Mouse (Mus musculus): ENCODE measurements around the gene Bspry. TPM values are rescaled to one million over a fixed set of nuclear protein-coding genes. Genes with fewer than 3 reads are reported as not detected.

The Bspry gene
- polyA plus RNA-seq, 1 experiment from 2014 or later: 1.0 TPM

DNA sequence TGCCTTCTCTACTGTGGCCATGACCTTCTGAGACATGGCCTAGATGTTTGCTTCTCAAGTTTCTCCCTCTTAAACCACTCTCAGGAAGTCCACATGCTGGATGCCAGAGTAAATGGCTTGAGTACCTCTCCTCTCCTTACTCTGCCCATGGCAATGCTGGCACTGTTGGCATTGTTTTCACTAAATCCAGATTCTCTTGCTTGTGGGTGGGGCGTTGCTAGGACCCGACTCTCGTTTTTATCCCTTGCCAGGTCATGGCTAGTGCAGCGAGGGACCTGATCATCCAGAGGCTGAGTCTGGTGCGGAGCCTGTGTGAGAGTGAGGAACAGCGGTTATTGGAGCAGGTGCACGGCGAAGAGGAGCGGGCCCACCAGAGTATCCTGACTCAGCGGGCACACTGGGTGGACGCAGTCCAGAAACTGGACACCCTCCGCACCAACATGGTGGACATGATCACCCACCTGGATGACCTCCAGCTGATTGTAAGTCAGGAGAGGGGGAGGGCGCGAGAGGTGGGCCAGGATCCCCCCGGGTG is 6.4 kb downstream of the Bspry start:
- 89% methylated on average over 15 of the region's 15 CpGs for WGBS

DNA sequence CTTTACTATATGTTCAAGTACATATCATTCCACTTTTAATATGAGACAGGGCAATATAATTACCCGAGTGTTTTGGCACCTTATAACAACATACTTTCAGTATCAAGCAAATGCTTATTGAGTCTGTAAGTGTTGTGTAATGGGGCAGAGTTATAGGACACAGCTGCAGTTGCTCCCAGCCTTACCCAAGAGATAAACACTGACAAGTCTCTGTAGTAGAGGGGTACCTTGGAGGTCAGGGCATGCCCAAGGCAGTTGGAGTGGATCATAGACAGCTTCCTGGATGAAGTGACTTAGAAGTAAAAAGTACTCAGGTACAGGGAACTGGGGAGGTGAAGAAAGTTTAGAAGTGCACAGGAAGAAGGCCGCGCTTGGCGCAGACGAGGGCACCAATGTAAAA is 7.3 kb downstream of the Bspry start:
- no peaks in the 10 kb centered on the region for H3K9me3 ChIP-seq
- H3K27me3 ChIP-seq (replicated peaks): no peaks in the 10 kb centered on the region
- H3K9ac ChIP-seq: no peak overlapping the region
- H3K4me3 ChIP-seq: no peak overlapping the region
- H3K4me2 ChIP-seq: no peak overlapping the region
- no peaks in the 10 kb centered on the region for H3K36me3 ChIP-seq (replicated peaks)
- no peaks in the 10 kb centered on the region for H3K4me1 ChIP-seq
- ATAC-seq (replicated peaks): no peak
- 96% methylated on average over 5 of the region's 5 CpGs for WGBS
- H3K27ac ChIP-seq: no peak overlapping the region

More for the DNA sequence above, 6.4 kb downstream of the Bspry start:
- H3K27me3 ChIP-seq (replicated peaks): no peaks in the 10 kb centered on the region
- H3K4me2 ChIP-seq: no peak overlapping the region
- no peak overlapping the region for H3K27ac ChIP-seq
- ATAC-seq (replicated peaks): no peak
- no peak overlapping the region for H3K9ac ChIP-seq
- H3K36me3 ChIP-seq (replicated peaks): no peaks in the 10 kb centered on the region
- no peaks in the 10 kb centered on the region for H3K9me3 ChIP-seq
- H3K4me3 ChIP-seq: no peak overlapping the region
- H3K4me1 ChIP-seq: no peaks in the 10 kb centered on the region

DNA sequence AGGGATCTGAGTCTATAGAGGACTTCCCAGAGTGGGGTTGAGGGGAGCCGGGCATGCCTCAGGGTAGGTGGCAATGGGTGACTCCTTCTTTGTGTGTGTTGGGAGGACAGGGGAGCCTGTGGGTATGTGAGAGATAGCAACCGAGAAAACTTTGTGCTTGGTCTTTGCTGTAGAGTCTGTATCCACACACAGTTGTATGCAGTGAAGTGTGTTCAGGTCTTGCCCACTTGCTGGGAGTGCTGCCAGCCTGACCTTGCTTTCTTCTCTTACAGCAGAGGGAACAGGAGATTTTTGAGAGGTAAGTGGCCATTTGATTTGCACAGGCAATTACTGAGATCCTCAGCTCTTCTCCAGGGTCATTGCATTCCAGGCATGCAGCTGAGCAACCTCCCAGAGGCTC is 8.1 kb downstream of the Bspry start:
- 88% methylated on average over 2 of the region's 2 CpGs for WGBS

DNA sequence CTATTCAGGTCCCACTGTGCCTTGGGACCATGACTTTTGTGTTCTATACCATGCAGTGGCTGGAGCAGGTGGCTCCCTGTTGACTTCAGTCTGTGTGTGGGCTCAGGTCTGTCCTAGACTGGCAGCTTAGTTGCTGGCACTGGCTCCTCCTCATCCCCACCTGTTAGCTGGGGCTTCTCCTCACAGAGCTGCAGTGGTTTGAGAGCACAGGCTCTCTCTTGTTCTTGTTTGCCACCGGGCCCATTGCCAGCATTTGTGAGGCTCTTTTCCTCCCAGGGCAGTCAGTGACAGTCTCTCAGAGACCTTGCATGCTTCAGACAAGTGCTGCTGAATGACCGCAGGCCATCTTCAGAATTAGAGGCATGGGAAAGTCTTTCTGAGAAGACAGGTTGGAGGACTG is 12.8 kb downstream of the Bspry start:
- 0 out of 2 replicates have a peak, but pooled peaks cover 2% of the 10 kb centered on the region for H3K36me3 ChIP-seq (replicated peaks)
- H3K4me3 ChIP-seq: no peak overlapping the region
- H3K27me3 ChIP-seq (replicated peaks): no peaks in the 10 kb centered on the region
- no peaks in the 10 kb centered on the region for H3K9me3 ChIP-seq
- no peaks in the 10 kb centered on the region for H3K4me1 ChIP-seq
- H3K4me2 ChIP-seq: no peak overlapping the region
- no peak overlapping the region for H3K27ac ChIP-seq
- ATAC-seq (replicated peaks): no peak
- 68% methylated on average over 2 of the region's 2 CpGs for WGBS
- no peak overlapping the region for H3K9ac ChIP-seq

More for the DNA sequence above, 8.1 kb downstream of the Bspry start:
- Histone ChIP-seq H3K9me3 (no peaks in the 10 kb centered on the region), H3K4me2 (no peak overlapping the region), H3K4me1 (no peaks in the 10 kb centered on the region), H3K27ac (no peak overlapping the region), H3K36me3 (replicated peaks) (no peaks in the 10 kb centered on the region), H3K4me3 (no peak overlapping the region), H3K9ac (no peak overlapping the region), H3K27me3 (replicated peaks) (no peaks in the 10 kb centered on the region)
- no peak for ATAC-seq (replicated peaks)

DNA sequence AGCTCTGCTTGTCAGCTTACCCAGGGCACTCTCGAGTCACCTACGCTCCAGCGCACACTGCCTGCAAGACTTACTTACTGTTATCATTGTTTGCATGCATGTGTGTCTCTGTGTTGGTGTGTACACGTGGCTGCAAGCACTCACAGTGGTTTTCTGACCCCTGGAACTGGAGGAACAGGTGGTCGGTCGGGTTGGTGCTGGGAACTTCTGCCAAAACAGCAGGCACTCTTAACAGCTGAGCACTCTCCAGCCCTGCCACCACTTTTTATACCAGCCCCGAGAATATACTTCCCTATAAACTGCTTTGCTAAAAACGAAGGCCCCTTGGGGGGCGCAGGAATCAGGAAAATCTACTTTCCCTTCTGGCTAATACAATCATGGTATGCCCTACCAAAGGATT is 14.4 kb downstream of the Bspry start:
- 66% methylated on average over 9 of the region's 9 CpGs for WGBS

DNA sequence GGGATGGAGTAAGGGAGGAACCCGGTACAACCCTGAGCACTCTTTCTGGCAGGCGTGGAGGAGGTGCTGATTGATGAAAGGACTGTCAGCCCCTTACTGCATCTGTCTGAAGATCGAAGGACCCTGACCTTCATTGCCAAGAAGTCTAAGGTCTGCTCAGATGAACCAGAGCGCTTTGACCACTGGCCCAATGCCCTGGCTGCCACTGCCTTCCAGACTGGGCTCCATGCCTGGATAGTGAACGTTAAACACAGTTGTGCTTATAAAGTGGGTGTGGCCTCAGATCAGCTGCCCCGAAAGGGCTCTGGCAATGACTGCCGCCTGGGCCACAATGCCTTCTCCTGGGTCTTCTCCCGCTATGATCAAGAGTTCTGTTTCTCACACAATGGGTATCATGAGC is 16.1 kb downstream of the Bspry start:
- peaks cover 2% of the 10 kb centered on the region; the same call in 1 of the 2 replicates for H3K4me1 ChIP-seq
- no peaks in the 10 kb centered on the region for H3K9me3 ChIP-seq
- H3K27me3 ChIP-seq (replicated peaks): no peaks in the 10 kb centered on the region
- no peak for ATAC-seq (replicated peaks)
- no peak overlapping the region for H3K27ac ChIP-seq
- 79% methylated on average over 8 of the region's 8 CpGs for WGBS
- no peak overlapping the region for H3K4me3 ChIP-seq
- H3K4me2 ChIP-seq: no peak overlapping the region
- peaks cover 13% of the 10 kb centered on the region; the same call in 1 of the 2 replicates for H3K36me3 ChIP-seq (replicated peaks)
- no peak overlapping the region for H3K9ac ChIP-seq

More for the DNA sequence above, 14.4 kb downstream of the Bspry start:
- Histone ChIP-seq H3K9me3 (no peaks in the 10 kb centered on the region), H3K36me3 (replicated peaks) (peaks cover 10% of the 10 kb centered on the region; the same call in 1 of the 2 replicates), H3K9ac (no peak overlapping the region), H3K27ac (no peak overlapping the region), H3K4me3 (no peak overlapping the region), H3K4me1 (no peaks in the 10 kb centered on the region), H3K27me3 (replicated peaks) (no peaks in the 10 kb centered on the region), H3K4me2 (no peak overlapping the region)
- no peak for ATAC-seq (replicated peaks)

DNA sequence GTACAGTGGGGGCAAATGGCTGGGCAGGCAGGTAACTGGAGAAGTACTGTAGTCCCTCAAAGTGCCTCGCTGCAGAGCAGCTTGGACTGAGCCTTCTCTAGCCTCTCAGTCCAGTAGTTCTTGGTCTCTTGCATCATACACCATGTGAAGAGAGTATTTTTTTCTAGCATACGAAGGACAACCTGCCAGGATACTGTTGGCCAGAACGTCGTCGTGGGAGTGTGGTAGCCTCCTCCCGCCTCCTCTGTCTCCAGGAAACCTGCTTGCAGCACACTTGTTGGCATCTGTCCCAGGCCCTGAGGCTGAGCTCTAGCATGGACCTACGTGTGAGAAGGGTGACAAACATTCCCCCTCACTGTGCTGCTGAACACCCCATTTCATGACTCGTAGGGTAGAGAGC is 17.0 kb downstream of the Bspry start:
- Histone ChIP-seq H3K9me3 (no peaks in the 10 kb centered on the region), H3K9ac (no peak overlapping the region), H3K27ac (no peak overlapping the region), H3K4me1 (peaks cover 7% of the 10 kb centered on the region), H3K27me3 (replicated peaks) (no peaks in the 10 kb centered on the region), H3K4me2 (no peak overlapping the region), H3K36me3 (replicated peaks) (peaks cover 13% of the 10 kb centered on the region; the same call in 1 of the 2 replicates), H3K4me3 (no peak overlapping the region)
- 68% methylated on average over 8 of the region's 8 CpGs for WGBS
- ATAC-seq (replicated peaks): no peak

DNA sequence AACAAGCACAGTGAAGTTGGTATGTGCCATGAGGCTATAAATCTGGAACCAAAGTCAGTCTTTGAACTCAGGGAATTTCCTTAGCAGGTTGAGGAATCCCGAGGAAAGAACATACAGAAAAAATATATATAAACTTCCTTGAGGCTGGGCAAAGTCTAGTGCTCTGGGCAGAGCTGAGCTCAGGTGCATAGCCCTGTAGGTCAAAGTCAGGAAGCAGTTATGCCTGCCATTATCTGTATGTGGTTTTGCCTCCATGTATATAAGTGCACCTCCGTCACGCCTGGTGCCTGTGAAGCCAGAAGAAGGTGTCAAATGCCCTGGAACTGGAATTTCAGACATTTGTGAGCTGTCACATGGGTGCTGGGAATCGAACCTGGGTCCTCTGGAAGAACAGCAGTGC is 20.9 kb downstream of the Bspry start:
- Histone ChIP-seq H3K4me3 (no peak overlapping the region), H3K9me3 (no peaks in the 10 kb centered on the region), H3K27me3 (replicated peaks) (no peaks in the 10 kb centered on the region), H3K36me3 (replicated peaks) (peaks cover 13% of the 10 kb centered on the region; the same call in 1 of the 2 replicates), H3K4me1 (peaks cover 10% of the 10 kb centered on the region), H3K4me2 (no peak overlapping the region; the same call in 1 of the 2 replicates), H3K9ac (no peak overlapping the region), H3K27ac (no peak overlapping the region)
- ATAC-seq (replicated peaks): no peak
- WGBS: 88% methylated on average over 4 of the region's 4 CpGs

DNA sequence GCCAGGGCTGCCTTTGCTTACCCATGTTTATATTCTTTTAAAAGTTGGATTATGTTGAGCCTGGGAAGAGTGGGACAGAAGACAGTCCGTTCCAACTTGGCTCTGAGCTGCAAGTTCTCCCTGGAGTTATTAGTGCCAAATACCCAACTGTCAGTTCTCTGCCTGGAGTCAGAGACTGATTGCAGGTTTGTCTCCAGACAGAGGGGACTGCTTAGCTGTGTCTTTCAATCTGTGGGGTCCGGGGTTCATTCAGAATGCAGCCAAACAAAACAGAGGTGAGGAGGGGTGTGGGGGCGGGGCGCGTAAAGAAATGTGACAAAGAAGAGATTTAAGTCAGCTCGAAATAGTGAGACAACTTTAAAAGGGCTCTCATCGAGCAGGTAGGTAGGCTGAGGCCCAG is 21.7 kb downstream of the Bspry start:
- Histone ChIP-seq H3K27ac (peak overlapping the region; percentile 69), H3K27me3 (replicated peaks) (no peaks in the 10 kb centered on the region), H3K9me3 (no peaks in the 10 kb centered on the region), H3K36me3 (replicated peaks) (peaks cover 13% of the 10 kb centered on the region; the same call in 1 of the 2 replicates), H3K4me3 (peak overlapping the region; percentile 72), H3K4me1 (peaks cover 10% of the 10 kb centered on the region), H3K4me2 (peak overlapping the region; percentile 85), H3K9ac (peak overlapping the region; percentile 81)
- peak; percentile 32 for ATAC-seq (replicated peaks)
- under 1% methylated on average over 7 of the region's 7 CpGs for WGBS

DNA sequence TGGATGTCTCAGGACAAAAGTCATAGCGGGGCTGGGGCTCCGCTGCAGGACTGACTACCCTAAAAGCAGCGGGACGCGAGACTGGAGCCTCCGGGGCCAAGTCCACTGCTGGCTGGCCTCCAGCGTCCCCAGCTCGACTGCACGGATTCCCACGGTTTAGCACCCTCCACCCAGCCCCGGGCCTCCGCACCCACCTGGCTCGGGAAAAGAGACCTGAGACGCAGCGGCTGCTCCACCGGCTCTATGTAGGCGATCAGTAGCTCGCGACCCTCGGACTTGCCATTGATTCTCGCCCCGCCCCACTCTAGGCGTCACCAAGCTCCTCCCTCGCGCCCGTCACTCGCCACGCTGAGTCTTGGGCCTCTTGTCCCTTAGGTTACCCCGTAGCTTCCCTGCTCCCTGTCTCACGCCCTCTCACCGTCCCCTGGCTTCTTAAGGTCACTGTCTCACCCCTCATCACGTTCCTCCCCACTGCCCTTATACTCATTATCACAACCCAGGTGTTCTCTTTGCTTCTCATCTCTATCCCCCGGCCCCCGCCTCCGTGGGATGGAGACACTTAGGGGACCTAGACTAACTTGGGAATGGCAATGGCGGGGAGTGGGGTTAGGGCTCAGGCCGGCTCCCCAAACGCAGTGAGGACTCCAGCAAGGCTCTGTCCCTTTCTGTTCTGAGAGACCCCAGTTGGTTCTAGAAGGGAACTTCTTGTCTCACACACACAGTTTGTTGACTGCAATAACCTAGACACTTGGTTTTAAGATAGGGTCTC is 22.3 kb downstream of the Bspry start:
- peak; percentile 97 for ATAC-seq (replicated peaks)
- Histone ChIP-seq H3K27ac (peak overlapping the region; percentile 69), H3K27me3 (replicated peaks) (no peaks in the 10 kb centered on the region), H3K36me3 (replicated peaks) (peaks cover 13% of the 10 kb centered on the region; the same call in 1 of the 2 replicates), H3K9ac (peak overlapping the region; percentile 81), H3K4me1 (peaks cover 10% of the 10 kb centered on the region), H3K4me3 (peak overlapping the region; percentile 72), H3K4me2 (peak overlapping the region; percentile 85), H3K9me3 (no peaks in the 10 kb centered on the region)
- 1% methylated on average over 38 of the region's 38 CpGs for WGBS

DNA sequence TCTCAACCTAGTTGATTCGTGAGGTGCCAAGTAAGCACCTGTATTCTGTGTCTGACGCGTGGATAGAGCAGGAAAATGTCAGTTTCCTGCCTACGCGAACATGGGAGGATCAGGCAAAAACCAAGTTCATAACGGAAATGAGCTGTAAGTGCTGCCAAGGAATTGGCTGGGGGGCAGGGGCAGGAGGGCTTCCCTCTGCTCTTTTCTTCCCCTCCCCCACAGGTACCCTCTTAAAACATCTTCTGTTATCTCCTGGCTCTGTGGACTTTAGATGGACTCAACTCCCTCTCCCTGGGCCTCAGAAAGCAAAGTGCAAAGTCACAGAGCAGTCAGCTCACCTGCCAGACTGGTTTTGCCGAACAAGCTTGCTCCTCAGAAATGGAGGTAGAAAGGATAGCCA is 23.1 kb downstream of the Bspry start:
- no peak overlapping the region for H3K27ac ChIP-seq
- peaks cover 10% of the 10 kb centered on the region for H3K4me1 ChIP-seq
- no peak overlapping the region for H3K4me3 ChIP-seq
- ATAC-seq (replicated peaks): no peak
- no peak overlapping the region for H3K4me2 ChIP-seq
- no peaks in the 10 kb centered on the region for H3K27me3 ChIP-seq (replicated peaks)
- 82% methylated on average over 7 of the region's 7 CpGs for WGBS
- peaks cover 14% of the 10 kb centered on the region; the same call in 1 of the 2 replicates for H3K36me3 ChIP-seq (replicated peaks)
- no peak overlapping the region for H3K9ac ChIP-seq
- no peaks in the 10 kb centered on the region for H3K9me3 ChIP-seq

DNA sequence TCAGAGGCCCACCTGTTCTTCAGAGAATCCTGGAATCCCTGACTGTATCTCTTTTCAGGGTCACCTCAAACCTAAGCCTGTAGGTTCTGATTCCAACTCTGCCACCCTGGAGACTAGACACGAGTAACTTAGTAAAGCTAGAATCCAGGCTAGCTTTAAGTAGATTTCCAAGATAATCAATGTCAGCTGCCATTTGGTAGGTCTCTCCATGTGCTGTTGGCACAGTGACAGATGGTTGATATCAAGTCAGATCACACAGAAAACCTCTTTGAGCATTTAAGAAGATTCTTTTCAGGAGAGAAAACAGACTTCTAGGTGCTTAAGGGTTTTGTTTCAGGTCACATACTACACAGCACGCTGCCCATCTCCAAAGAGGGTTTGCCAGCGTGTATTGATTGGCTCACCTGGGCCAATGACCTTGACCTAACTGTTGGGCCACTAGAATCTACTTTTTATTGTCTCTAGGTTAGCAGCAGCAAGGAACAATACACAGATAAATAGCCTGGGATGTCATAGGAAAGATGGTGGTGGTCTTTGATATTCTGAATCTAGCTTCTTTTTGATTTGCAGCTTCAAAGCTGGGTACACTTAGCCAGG is 23.6 kb downstream of the Bspry start, which contains the start of gene Hdhd3:
Gene Hdhd3, minus strand, starts transcription at position 94 of the 597 bp plus-strand sequence.
- peaks cover 15% of the 10 kb centered on the region; the same call in 1 of the 2 replicates for H3K36me3 ChIP-seq (replicated peaks)
- H3K4me3 ChIP-seq: peak within 1 kb of the TSS; percentile 72
- peak within 1 kb of the TSS; percentile 69 for H3K27ac ChIP-seq
- no peaks in the 10 kb centered on the region for H3K9me3 ChIP-seq
- 80% methylated on average over 3 of the region's 3 CpGs for WGBS
- H3K4me2 ChIP-seq: peak within 1 kb of the TSS; percentile 85
- no peak for ATAC-seq (replicated peaks)
- no peaks in the 10 kb centered on the region for H3K27me3 ChIP-seq (replicated peaks)
- H3K4me1 ChIP-seq: peaks cover 10% of the 10 kb centered on the region
- peak within 1 kb of the TSS; percentile 81 for H3K9ac ChIP-seq

Data from midbrain, embryonic 15.5 days (tissue).